Mouse (Mus musculus) midbrain, embryonic 13.5 days (tissue): Measurements from ENCODE around the gene Cela2a. TPM values are rescaled to one million over a fixed set of nuclear protein-coding genes. Genes with fewer than 3 reads are reported as not detected.
A peak's percentile ranks its signal among the peaks of the same experiment; 100 is the strongest.

Experiments used
- ATAC-seq: fragments of 200-750 bp; cut with Nextera tagmentation; 2 replicates; pipeline ENCODE4 v1.8.0; 2017; ENCODE audit warnings: mild to moderate bottlenecking, moderate TSS enrichment, moderate library complexity
- H3K27ac ChIP-seq: fragments of 300-500 bp; sonication (generic); 2 replicates; pipeline ENCODE4 v1.5.1; 2015; ENCODE audit warnings: inconsistent platforms, mild to moderate bottlenecking, moderate library complexity
- H3K27me3 ChIP-seq: fragments of 300-500 bp; sonication (generic); 2 replicates; pipeline ENCODE4 v1.6.1; 2015; ENCODE audit warnings: mild to moderate bottlenecking, inconsistent platforms
- H3K36me3 ChIP-seq: fragments of 300-500 bp; sonication (generic); 2 replicates; pipeline ENCODE4 v1.6.1; 2015; ENCODE audit warnings: mild to moderate bottlenecking, inconsistent platforms
- H3K4me1 ChIP-seq: fragments of 300-500 bp; sonication (generic); replicated peaks from 2 replicates; pipeline ENCODE4 v1.6.1; 2015; ENCODE audit warnings: inconsistent platforms
- H3K4me2 ChIP-seq: fragments of 300-500 bp; sonication (generic); replicated peaks from 2 replicates; pipeline ENCODE4 v1.6.1; 2015; ENCODE audit warnings: moderate library complexity, mild to moderate bottlenecking, inconsistent platforms
- H3K4me3 ChIP-seq: fragments of 300-500 bp; sonication (generic); replicated peaks from 2 replicates; pipeline ENCODE4 v1.5.1; 2015; ENCODE audit warnings: mild to moderate bottlenecking, inconsistent platforms
- H3K9ac ChIP-seq: fragments of 300-500 bp; sonication (generic); replicated peaks from 2 replicates; pipeline ENCODE4 v1.6.1; 2015; ENCODE audit warnings: mild to moderate bottlenecking, inconsistent platforms
- H3K9me3 ChIP-seq: fragments of 300-500 bp; sonication (generic); 2 replicates; pipeline ENCODE4 v1.6.1; 2016; ENCODE audit warnings: mild to moderate bottlenecking, inconsistent platforms
- WGBS: fragments of 180-500 bp; shearing (Covaris S2); methylation state at CpG from one replicate; pipeline ENCODE4 v1.1.7; 2015; 5-methylcytosine and 5-hydroxymethylcytosine counted together
- polyA plus RNA-seq: library from polyadenylated mRNA; unstranded; fragments of >200 nt; fragmentation: Nextera tagmentation; extraction: Ambion mirVana; gene quantifications from 2 replicates; pipeline ENCODE4 v1.2.1, GENCODE M21; 2015

Gene Cela2a
- polyA plus RNA-seq, 1 experiment from 2014 or later, result not detected

GRCm38 (mm10) chr4:141793282-141794151 is 32.4 kb downstream of the Cela2a start, which contains the start of gene Casp9:
Casp9 (plus strand) TSS chr4:141793612.
- ATAC-seq, result peak; percentile 69
- H3K4me3 ChIP-seq, result peak within 1 kb of the TSS; percentile 76
- WGBS, result under 1% methylated on average over 70 of the region's 80 CpGs
- no peaks in the 10 kb centered on the region for H3K27me3 ChIP-seq
- H3K27ac ChIP-seq, result peak within 1 kb of the TSS; percentile 93
- no peaks in the 10 kb centered on the region for H3K9me3 ChIP-seq
- peaks cover 39% of the 10 kb centered on the region for H3K4me1 ChIP-seq
- peak within 1 kb of the TSS; percentile 66 for H3K4me2 ChIP-seq
- H3K36me3 ChIP-seq, result peaks cover 19% of the 10 kb centered on the region
- peak within 1 kb of the TSS; percentile 79 for H3K9ac ChIP-seq

- no peaks in the 10 kb centered on the region for H3K9me3 ChIP-seq
- peaks cover 15% of the 10 kb centered on the region for H3K36me3 ChIP-seq
- ATAC-seq, result no peak
- H3K27me3 ChIP-seq, result no peaks in the 10 kb centered on the region
- H3K4me3 ChIP-seq, result peak overlapping the region; percentile 76
- H3K27ac ChIP-seq, result peak overlapping the region; percentile 93
- H3K4me1 ChIP-seq, result peaks cover 39% of the 10 kb centered on the region
- WGBS, result 11% methylated on average over 10 of the region's 10 CpGs
- peak overlapping the region; percentile 79; the same call in 1 of the 2 replicates for H3K9ac ChIP-seq
- peak overlapping the region; percentile 66 for H3K4me2 ChIP-seq
Observed at GRCm38 (mm10) chr4:141792554-141793281, 33.2 kb downstream of the Cela2a start.

GRCm38 (mm10) chr4:141791951-141792350 is 34.0 kb downstream of the Cela2a start:
- Histone ChIP-seq H3K4me3 (no peak overlapping the region), H3K27me3 (no peaks in the 10 kb centered on the region), H3K27ac (no peak overlapping the region), H3K4me1 (peaks cover 39% of the 10 kb centered on the region), H3K4me2 (no peak overlapping the region), H3K9me3 (no peaks in the 10 kb centered on the region), H3K36me3 (peaks cover 15% of the 10 kb centered on the region), H3K9ac (no peak overlapping the region)
- 85% methylated on average over 8 of the region's 8 CpGs for WGBS
- ATAC-seq, result no peak

- no peak for ATAC-seq
- 93% methylated on average over 7 of the region's 7 CpGs for WGBS
- H3K36me3 ChIP-seq, result peaks cover 17% of the 10 kb centered on the region
- peaks cover 37% of the 10 kb centered on the region for H3K4me1 ChIP-seq
- H3K27ac ChIP-seq, result 0 out of 2 replicates have a peak overlapping the region, but pooled peaks have one; percentile 55
- H3K4me2 ChIP-seq, result no peak overlapping the region
- H3K4me3 ChIP-seq, result no peak overlapping the region
- no peak overlapping the region for H3K9ac ChIP-seq
- H3K9me3 ChIP-seq, result no peaks in the 10 kb centered on the region
- H3K27me3 ChIP-seq, result no peaks in the 10 kb centered on the region
Observed at GRCm38 (mm10) chr4:141791486-141791885, 34.5 kb downstream of the Cela2a start.

- peaks cover 30% of the 10 kb centered on the region for H3K4me1 ChIP-seq
- H3K27ac ChIP-seq, result peak within 1 kb of the TSS; percentile 81
- under 1% methylated on average over 42 of the region's 42 CpGs for WGBS
- H3K9ac ChIP-seq, result peak within 1 kb of the TSS; percentile 95
- peak within 1 kb of the TSS; percentile 89 for H3K4me3 ChIP-seq
- H3K4me2 ChIP-seq, result peak within 1 kb of the TSS; percentile 84
- peak; percentile 94 for ATAC-seq
- peaks cover 24% of the 10 kb centered on the region for H3K36me3 ChIP-seq
- H3K9me3 ChIP-seq, result no peaks in the 10 kb centered on the region
- no peaks in the 10 kb centered on the region for H3K27me3 ChIP-seq
Observed at GRCm38 (mm10) chr4:141790524-141790990, 35.4 kb downstream of the Cela2a start, which contains the start of gene Dnajc16. Dnajc16 (minus strand) TSS chr4:141790931.

GRCm38 (mm10) chr4:141789564-141790218 is 36.3 kb downstream of the Cela2a start:
- ATAC-seq, result no peak
- H3K4me3 ChIP-seq, result peak overlapping the region; percentile 89
- H3K9me3 ChIP-seq, result no peaks in the 10 kb centered on the region
- no peaks in the 10 kb centered on the region for H3K27me3 ChIP-seq
- H3K27ac ChIP-seq, result peak overlapping the region; percentile 81; the same call in 1 of the 2 replicates
- H3K36me3 ChIP-seq, result peaks cover 32% of the 10 kb centered on the region
- peak overlapping the region; percentile 95 for H3K9ac ChIP-seq
- H3K4me1 ChIP-seq, result peaks cover 21% of the 10 kb centered on the region
- WGBS, result 50% methylated on average over 3 of the region's 3 CpGs
- peak overlapping the region; percentile 84 for H3K4me2 ChIP-seq

- H3K4me3 ChIP-seq, result no peak overlapping the region
- H3K4me2 ChIP-seq, result no peak overlapping the region
- no peak overlapping the region for H3K9ac ChIP-seq
- 95% methylated on average over 7 of the region's 7 CpGs for WGBS
- no peaks in the 10 kb centered on the region for H3K27me3 ChIP-seq
- H3K4me1 ChIP-seq, result peaks cover 11% of the 10 kb centered on the region
- H3K27ac ChIP-seq, result no peak overlapping the region
- H3K9me3 ChIP-seq, result no peaks in the 10 kb centered on the region
- peaks cover 54% of the 10 kb centered on the region for H3K36me3 ChIP-seq
- ATAC-seq, result no peak
Observed at GRCm38 (mm10) chr4:141787462-141787861, 38.5 kb downstream of the Cela2a start.

- ATAC-seq, result no peak
- Histone ChIP-seq H3K9ac (no peak overlapping the region), H3K36me3 (peaks cover 58% of the 10 kb centered on the region), H3K9me3 (no peaks in the 10 kb centered on the region), H3K4me1 (peaks cover 11% of the 10 kb centered on the region), H3K4me2 (no peak overlapping the region), H3K27ac (no peak overlapping the region), H3K4me3 (no peak overlapping the region), H3K27me3 (no peaks in the 10 kb centered on the region)
- WGBS, result 87% methylated on average over 6 of the region's 6 CpGs
Observed at GRCm38 (mm10) chr4:141787046-141787445, 38.9 kb downstream of the Cela2a start.

- Histone ChIP-seq H3K27me3 (no peaks in the 10 kb centered on the region), H3K27ac (no peak overlapping the region), H3K4me3 (no peak overlapping the region), H3K9ac (no peak overlapping the region), H3K4me1 (peaks cover 9% of the 10 kb centered on the region), H3K4me2 (no peak overlapping the region), H3K36me3 (peaks cover 67% of the 10 kb centered on the region), H3K9me3 (no peaks in the 10 kb centered on the region)
- 93% methylated on average over 13 of the region's 13 CpGs for WGBS
- ATAC-seq, result no peak
Observed at GRCm38 (mm10) chr4:141786141-141786540, 39.8 kb downstream of the Cela2a start.

- no peaks in the 10 kb centered on the region for H3K9me3 ChIP-seq
- H3K4me2 ChIP-seq, result no peak overlapping the region
- H3K36me3 ChIP-seq, result peaks cover 80% of the 10 kb centered on the region
- no peak overlapping the region for H3K27ac ChIP-seq
- H3K27me3 ChIP-seq, result no peaks in the 10 kb centered on the region
- no peak overlapping the region for H3K9ac ChIP-seq
- no peak overlapping the region for H3K4me3 ChIP-seq
- WGBS, result 89% methylated on average over 5 of the region's 5 CpGs
- peaks cover 4% of the 10 kb centered on the region for H3K4me1 ChIP-seq
- no peak for ATAC-seq
Observed at GRCm38 (mm10) chr4:141784835-141785234, 41.1 kb downstream of the Cela2a start.

- Histone ChIP-seq H3K9me3 (no peaks in the 10 kb centered on the region), H3K4me3 (no peak overlapping the region), H3K9ac (no peak overlapping the region), H3K36me3 (peaks cover 93% of the 10 kb centered on the region), H3K4me1 (no peaks in the 10 kb centered on the region), H3K27me3 (no peaks in the 10 kb centered on the region), H3K27ac (no peak overlapping the region), H3K4me2 (no peak overlapping the region)
- ATAC-seq, result no peak
- WGBS, result 96% methylated on average over 8 of the region's 8 CpGs
Observed at GRCm38 (mm10) chr4:141781201-141781985, 44.6 kb downstream of the Cela2a start.
